Mouse (Mus musculus): ENCODE results near the gene Rcor3. TPM values are rescaled to one million over a fixed set of nuclear protein-coding genes. Genes with fewer than 3 reads are reported as not detected.

Gene Rcor3
- polyA plus RNA-seq, 1 experiment: 38.7 TPM

GRCm38 (mm10) chr1:192062682-192063081 lies 75.2 kb downstream of the Rcor3 start:
- Histone ChIP-seq H3K4me1 (ENCODE audit: control insufficient read depth, insufficient read depth, low read length) (no peaks in the 10 kb centered on the region; the same call in 1 of the 2 replicates), H3K4me3 (replicated peaks; ENCODE audit: insufficient read depth, low read depth, low read length) (no peak overlapping the region), H3K27me3 (ENCODE audit: control insufficient read depth, insufficient read depth, low read length) (no peaks in the 10 kb centered on the region), H3K27ac (ENCODE audit: insufficient read depth, low read length) (no peak overlapping the region)
- TF ChIP-seq CTCF (IDR thresholded peaks at IDR 0.05; ENCODE audit: borderline replicate concordance, insufficient read depth, low read depth, low read length) (no peak), POLR2A (IDR thresholded peaks at IDR 0.05; ENCODE audit: borderline replicate concordance, insufficient read depth, low read length) (no peak)
- no peak for DNase-seq
- 46% methylated on average over 14 of the region's 14 CpGs for WGBS

- H3K4me3 ChIP-seq (replicated peaks; ENCODE audit: insufficient read depth, low read depth, low read length): no peak overlapping the region
- DNase-seq: no peak
- H3K27me3 ChIP-seq (ENCODE audit: control insufficient read depth, insufficient read depth, low read length): no peaks in the 10 kb centered on the region
- TF ChIP-seq POLR2A (IDR thresholded peaks at IDR 0.05; ENCODE audit: borderline replicate concordance, insufficient read depth, low read length) (no peak), CTCF (IDR thresholded peaks at IDR 0.05; ENCODE audit: borderline replicate concordance, insufficient read depth, low read depth, low read length) (no peak)
- no peak overlapping the region for H3K27ac ChIP-seq (ENCODE audit: insufficient read depth, low read length)
- no peaks in the 10 kb centered on the region; the same call in 1 of the 2 replicates for H3K4me1 ChIP-seq (ENCODE audit: control insufficient read depth, insufficient read depth, low read length)
- 56% methylated on average over 4 of the region's 4 CpGs for WGBS
These were observed 76.1 kb downstream of the Rcor3 start for GRCm38 (mm10) chr1:192061666-192062306.

DNA sequence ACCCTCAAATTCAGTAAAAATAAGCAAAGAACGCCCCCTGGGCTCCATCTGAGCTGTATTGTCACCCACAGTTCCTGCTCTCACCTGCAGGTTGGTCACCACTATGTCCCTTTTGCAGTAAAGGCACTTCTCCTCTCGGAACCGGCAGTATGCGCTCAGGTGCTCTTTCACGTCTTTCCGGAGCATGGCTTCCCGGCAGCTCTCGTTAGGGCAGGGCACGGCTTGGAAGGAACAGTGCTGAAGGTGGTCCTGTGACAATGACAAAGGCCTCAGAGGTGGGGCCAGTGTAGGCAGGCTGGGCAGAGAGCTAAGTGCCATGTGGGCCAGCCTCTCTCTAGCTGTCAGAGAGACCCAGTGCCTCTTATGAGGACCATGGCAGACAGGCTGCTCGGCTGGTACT lies 79.0 kb downstream of the Rcor3 start:
- DNase-seq: no peak
- no peaks in the 10 kb centered on the region for H3K27me3 ChIP-seq (ENCODE audit: control insufficient read depth, insufficient read depth, low read length)
- no peak for TF ChIP-seq POLR2A (IDR thresholded peaks at IDR 0.05; ENCODE audit: borderline replicate concordance, insufficient read depth, low read length)
- no peak for TF ChIP-seq CTCF (IDR thresholded peaks at IDR 0.05; ENCODE audit: borderline replicate concordance, insufficient read depth, low read depth, low read length)
- no peak overlapping the region for H3K27ac ChIP-seq (ENCODE audit: insufficient read depth, low read length)
- 87% methylated on average over 10 of the region's 10 CpGs for WGBS
- no peak overlapping the region for H3K4me3 ChIP-seq (replicated peaks; ENCODE audit: insufficient read depth, low read depth, low read length)
- H3K4me1 ChIP-seq (ENCODE audit: control insufficient read depth, insufficient read depth, low read length): no peaks in the 10 kb centered on the region; the same call in 1 of the 2 replicates

- TF ChIP-seq POLR2A (IDR thresholded peaks at IDR 0.05; ENCODE audit: borderline replicate concordance, insufficient read depth, low read length): no peak
- no peak for TF ChIP-seq CTCF (IDR thresholded peaks at IDR 0.05; ENCODE audit: borderline replicate concordance, insufficient read depth, low read depth, low read length)
- Histone ChIP-seq H3K27ac (ENCODE audit: insufficient read depth, low read length) (no peak overlapping the region), H3K27me3 (ENCODE audit: control insufficient read depth, insufficient read depth, low read length) (no peaks in the 10 kb centered on the region), H3K4me1 (ENCODE audit: control insufficient read depth, insufficient read depth, low read length) (no peaks in the 10 kb centered on the region), H3K4me3 (replicated peaks; ENCODE audit: insufficient read depth, low read depth, low read length) (no peak overlapping the region)
- no peak for DNase-seq
- WGBS: 51% methylated on average over 3 of the region's 3 CpGs
These were observed 84.1 kb downstream of the Rcor3 start for GRCm38 (mm10) chr1:192053726-192054125.

GRCm38 (mm10) chr1:192052986-192053385 lies 84.9 kb downstream of the Rcor3 start:
- no peaks in the 10 kb centered on the region for H3K4me1 ChIP-seq (ENCODE audit: control insufficient read depth, insufficient read depth, low read length)
- H3K4me3 ChIP-seq (replicated peaks; ENCODE audit: insufficient read depth, low read depth, low read length): no peak overlapping the region
- WGBS: 79% methylated on average over 5 of the region's 5 CpGs
- no peak overlapping the region for H3K27ac ChIP-seq (ENCODE audit: insufficient read depth, low read length)
- H3K27me3 ChIP-seq (ENCODE audit: control insufficient read depth, insufficient read depth, low read length): no peaks in the 10 kb centered on the region
- TF ChIP-seq POLR2A (IDR thresholded peaks at IDR 0.05; ENCODE audit: borderline replicate concordance, insufficient read depth, low read length) (no peak), CTCF (IDR thresholded peaks at IDR 0.05; ENCODE audit: borderline replicate concordance, insufficient read depth, low read depth, low read length) (no peak)
- no peak for DNase-seq

- Histone ChIP-seq H3K27ac (ENCODE audit: insufficient read depth, low read length) (no peak overlapping the region), H3K27me3 (ENCODE audit: control insufficient read depth, insufficient read depth, low read length) (no peaks in the 10 kb centered on the region), H3K4me3 (replicated peaks; ENCODE audit: insufficient read depth, low read depth, low read length) (no peak overlapping the region), H3K4me1 (ENCODE audit: control insufficient read depth, insufficient read depth, low read length) (no peaks in the 10 kb centered on the region)
- WGBS: 54% methylated on average over 8 of the region's 8 CpGs
- TF ChIP-seq POLR2A (IDR thresholded peaks at IDR 0.05; ENCODE audit: borderline replicate concordance, insufficient read depth, low read length): no peak
- no peak for TF ChIP-seq CTCF (IDR thresholded peaks at IDR 0.05; ENCODE audit: borderline replicate concordance, insufficient read depth, low read depth, low read length)
- DNase-seq: no peak
These were observed 85.4 kb downstream of the Rcor3 start for GRCm38 (mm10) chr1:192052461-192052860.

Other genes starting within 250 kb of the Rcor3 start
- gene Slc30a1, start 231.3 kb downstream of the Rcor3 start, polyA plus RNA-seq (2012; rRNA removed): 14.1 and 15.3 TPM in 2 replicates
- gene Rd3, start 160.7 kb downstream of the Rcor3 start, polyA plus RNA-seq (2012; rRNA removed): 0.52 and 1.6 TPM in 2 replicates
- 3.6 and 3.8 TPM in 2 replicates for gene Traf5, start 45.5 kb downstream of the Rcor3 start, polyA plus RNA-seq (2012; rRNA removed)
- gene Kcnh1, start 52.7 kb upstream of the Rcor3 start, polyA plus RNA-seq (2012; rRNA removed): 18.6 and 20.8 TPM in 2 replicates